Mouse (Mus musculus): Measurements from ENCODE around the gene Scn2a.

Scn2a gene

DNA sequence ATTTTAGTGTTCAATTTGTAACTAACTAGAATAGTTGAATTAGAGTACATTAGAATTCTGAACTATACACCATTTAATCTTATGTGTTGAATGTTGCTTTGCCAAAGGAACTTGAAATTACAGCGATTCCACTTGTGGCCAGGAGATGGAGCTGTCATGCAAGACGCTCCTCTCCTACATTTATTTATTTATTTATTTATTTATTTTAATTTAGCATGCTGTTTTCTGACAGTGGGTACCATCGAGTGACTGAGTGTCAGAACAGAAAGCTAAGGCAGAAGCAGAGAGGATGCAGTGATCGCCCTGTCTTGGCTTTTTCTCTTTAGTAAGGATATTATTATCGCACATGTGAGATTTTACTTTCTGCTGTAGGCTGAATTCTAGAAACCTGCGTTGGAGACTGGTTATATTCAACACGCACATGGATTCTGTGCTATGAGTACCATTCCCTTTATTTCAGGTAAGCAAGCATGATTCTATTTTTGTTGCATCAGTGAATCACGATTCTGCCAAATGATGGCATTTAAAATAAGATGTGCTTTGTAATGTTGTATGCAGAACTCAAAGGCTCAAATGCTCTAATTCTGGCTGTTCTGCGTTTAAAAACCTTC, at the start of gene Scn2a:
TSS of gene Scn2a (plus strand) at position 216 of the 611 bp plus-strand sequence.
- no peak for DNase-seq (ENCODE audit: low spot score in 2 of 2)

GRCm38 (mm10) chr2:65587679-65588078, 32.9 kb upstream of the Scn2a start:
- DNase-seq (ENCODE audit: low spot score in 2 of 2), result no peak

- no peak for DNase-seq (ENCODE audit: low spot score in 2 of 2)
Measured at GRCm38 (mm10) chr2:65607813-65608212, 12.8 kb upstream of the Scn2a start.

GRCm38 (mm10) chr2:65611887-65612286, 8.7 kb upstream of the Scn2a start:
- no peak for DNase-seq (ENCODE audit: low spot score in 2 of 2)

GRCm38 (mm10) chr2:65619781-65620180, 790 bp upstream of the Scn2a start:
- no peak for DNase-seq (ENCODE audit: low spot score in 2 of 2)

GRCm38 (mm10) chr2:65621254-65621653, 683 bp downstream of the Scn2a start:
- DNase-seq (ENCODE audit: low spot score in 2 of 2), result no peak

DNA sequence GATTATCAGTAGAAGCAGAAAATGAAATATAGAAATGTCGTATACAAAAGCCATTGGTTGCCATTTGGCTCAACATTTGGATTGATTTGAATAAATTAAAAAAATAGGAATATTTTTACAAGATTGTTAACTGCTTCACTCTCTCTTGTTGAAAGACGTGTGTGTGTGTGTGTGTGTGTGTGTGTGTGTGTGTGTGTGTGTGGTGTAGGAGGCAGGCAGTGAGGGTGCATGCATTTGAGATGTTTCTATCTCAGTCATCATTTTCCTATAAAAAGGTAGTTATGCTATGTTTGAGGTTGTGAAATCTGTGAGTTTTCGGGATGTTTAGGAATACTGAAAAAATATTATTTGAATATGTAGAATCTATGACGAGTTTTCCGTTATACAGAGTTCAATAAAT, 1.3 kb downstream of the Scn2a start:
- DNase-seq (ENCODE audit: low spot score in 2 of 2), result no peak

- no peak for DNase-seq (ENCODE audit: low spot score in 2 of 2)
Measured at GRCm38 (mm10) chr2:65652636-65653035, 32.1 kb downstream of the Scn2a start.

- DNase-seq (ENCODE audit: low spot score in 2 of 2), result no peak
Measured at GRCm38 (mm10) chr2:65657031-65657430, 36.5 kb downstream of the Scn2a start.

DNA sequence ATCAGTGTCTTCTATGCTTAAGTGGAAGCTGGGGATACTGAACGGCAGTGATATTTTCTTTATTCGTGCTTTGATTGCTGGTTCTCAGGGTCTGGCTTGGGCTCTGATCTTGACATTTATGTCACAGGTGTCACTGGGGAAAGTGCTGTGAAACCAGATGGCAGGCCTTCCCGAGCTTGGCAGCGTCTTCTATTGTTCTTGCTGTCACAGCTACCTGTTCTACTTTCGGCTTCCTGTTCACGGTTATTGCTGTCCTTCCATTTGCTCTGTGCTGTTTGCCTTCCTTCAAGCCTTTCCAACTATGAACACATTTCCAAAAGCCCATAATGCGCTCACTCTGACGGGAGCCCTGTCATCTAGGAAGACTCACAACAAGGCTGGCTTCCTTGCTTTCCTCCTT, 37.9 kb downstream of the Scn2a start:
- DNase-seq (ENCODE audit: low spot score in 2 of 2), result no peak

DNA sequence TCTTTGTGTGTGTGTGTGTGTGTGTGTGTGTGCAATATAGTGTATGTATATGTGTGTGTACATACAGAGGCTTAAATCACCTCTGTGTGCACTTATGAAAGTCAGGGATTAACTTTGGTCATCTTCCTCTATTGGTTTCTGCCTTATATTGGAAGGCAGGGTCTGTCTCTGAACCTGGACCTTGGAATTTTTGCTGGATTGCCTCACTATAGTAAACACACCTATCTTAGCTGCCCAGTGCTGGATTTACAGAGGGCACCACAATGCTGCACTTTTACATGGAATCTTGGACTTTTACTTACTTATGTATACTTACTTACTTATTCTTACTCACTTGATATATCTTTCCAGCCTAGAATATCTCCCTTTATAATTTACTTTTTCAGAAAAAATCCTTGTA, 43.3 kb downstream of the Scn2a start:
- DNase-seq (ENCODE audit: low spot score in 2 of 2), result no peak

DNA sequence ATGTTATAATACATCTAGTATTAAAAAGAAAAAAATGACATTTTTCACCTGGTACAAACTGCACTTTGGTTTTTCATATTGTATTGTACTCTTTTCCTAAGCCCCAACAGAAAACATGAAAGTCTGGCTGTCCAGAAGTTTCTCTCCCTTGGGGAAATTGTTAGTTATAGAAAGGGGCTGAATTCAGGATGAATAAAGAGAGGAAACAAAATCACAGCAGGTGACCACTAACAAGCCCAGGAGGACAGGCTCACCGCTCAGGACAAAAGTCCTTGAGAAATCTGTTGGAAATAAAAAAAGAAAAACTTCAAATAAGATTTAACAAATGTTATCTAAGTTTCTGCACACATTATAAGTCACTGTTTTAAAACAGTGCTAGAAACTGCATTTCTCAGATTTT, 43.9 kb downstream of the Scn2a start:
- no peak for DNase-seq (ENCODE audit: low spot score in 2 of 2)

- DNase-seq (ENCODE audit: low spot score in 2 of 2), result no peak
Measured at GRCm38 (mm10) chr2:65665180-65665579, 44.6 kb downstream of the Scn2a start.

DNA sequence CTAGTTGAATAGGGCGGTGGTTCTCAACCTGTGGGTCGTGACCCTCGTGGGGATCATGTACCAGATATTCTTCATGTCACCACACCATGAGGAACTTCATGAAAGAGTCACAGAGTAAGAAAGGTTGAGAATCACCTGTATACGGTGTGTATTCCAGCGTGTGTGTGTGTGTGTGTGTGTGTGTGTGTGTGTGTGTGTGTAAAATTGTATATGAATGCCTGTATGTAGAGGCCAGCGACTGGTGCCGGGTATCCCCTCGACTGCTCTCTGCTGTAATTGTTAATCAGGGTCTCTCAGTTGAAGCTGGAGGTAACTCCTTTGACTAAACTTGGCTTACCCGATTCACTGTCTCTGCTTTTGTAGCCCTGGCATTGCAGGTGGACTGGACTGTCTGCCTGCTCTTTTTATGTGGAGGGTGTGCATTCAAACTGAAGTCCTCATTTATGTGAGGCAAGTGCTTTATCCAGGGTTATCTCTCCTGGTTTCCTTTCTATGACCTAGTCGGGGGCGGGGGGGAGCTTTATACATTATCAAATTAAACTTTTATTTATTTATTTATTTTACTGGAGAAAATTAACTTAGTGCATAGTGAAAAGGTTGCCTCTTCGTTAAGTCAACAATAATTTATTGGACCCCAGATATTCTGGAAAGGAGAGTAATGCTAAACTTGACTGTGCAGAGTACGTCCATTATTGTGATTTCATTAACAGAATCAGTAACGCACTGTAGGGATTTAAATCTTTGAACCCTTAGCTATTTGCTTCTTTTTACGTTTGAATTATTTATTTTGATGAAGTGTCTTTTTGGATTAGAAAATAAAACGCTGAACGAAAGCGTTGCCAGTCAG, 47.2 kb downstream of the Scn2a start:
- no peak for DNase-seq (ENCODE audit: low spot score in 2 of 2)

GRCm38 (mm10) chr2:65668437-65669135, 48.0 kb downstream of the Scn2a start:
- peak; percentile 17 to 18 for DNase-seq (ENCODE audit: low spot score in 2 of 2)

DNA sequence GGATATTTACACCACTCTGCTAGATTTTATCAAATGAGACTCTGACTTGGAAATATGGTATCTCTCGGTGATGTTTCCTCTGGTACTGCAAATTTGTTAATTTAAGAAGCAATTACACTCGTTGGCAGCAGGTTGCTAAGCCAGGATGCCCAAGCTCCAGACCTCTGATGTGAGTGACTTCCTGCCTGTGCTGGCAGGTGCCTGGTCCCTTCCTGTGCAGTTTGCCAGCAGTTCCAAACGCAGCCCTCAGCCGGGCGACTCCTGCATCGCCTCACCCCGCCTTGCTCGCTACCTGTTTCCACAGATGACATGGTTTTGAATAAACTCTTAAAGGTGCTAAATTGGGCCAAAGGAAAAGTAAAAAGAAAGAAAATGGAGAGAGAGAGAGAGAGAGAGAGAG, 49.0 kb downstream of the Scn2a start:
- no peak for DNase-seq (ENCODE audit: low spot score in 2 of 2)

GRCm38 (mm10) chr2:65670153-65670817, 49.7 kb downstream of the Scn2a start:
- no peak for DNase-seq (ENCODE audit: low spot score in 2 of 2)

GRCm38 (mm10) chr2:65679621-65680020, 59.0 kb downstream of the Scn2a start:
- DNase-seq (ENCODE audit: low spot score in 2 of 2), result no peak

DNA sequence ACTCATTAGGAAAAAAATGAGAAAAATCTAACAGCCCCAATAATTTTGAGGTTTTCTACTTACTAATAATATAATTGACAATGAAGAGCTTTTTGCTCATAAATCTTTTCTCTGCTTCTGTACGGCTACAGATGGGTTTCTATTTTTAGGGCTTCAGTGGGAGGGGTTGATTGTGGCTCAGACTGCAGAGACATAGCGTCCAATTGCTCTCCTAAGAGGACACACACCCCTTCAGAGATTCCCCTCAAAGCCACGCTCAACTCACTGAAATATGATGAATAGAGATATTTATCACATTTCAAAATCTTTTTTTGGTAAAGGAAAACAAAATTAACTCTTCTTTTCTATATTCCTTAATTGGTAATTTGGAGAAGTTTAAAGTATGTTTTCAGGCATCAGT, 64.6 kb downstream of the Scn2a start:
- no peak for DNase-seq (ENCODE audit: low spot score in 2 of 2)

GRCm38 (mm10) chr2:65690456-65691184, 70.0 kb downstream of the Scn2a start:
- no peak for DNase-seq (ENCODE audit: low spot score in 2 of 2)

DNA sequence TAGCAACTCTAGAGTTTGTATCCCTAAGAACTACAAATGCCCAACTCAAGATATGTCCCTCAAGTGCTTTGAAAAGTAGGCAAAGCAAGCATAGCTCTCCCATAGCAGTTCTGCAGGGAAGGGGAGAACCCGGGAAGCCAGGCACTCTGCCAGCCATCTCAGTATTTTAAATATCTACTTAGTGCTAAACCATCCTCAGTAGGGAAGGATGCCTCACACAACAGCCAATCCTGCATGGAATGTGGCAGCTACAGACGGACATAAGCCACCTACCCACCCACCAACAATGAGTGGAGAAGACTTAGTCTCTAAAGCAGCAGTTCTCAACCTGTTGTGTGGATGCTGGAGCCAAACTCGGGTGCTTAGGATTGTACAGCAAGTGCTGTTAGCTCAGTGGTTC, 73.9 kb downstream of the Scn2a start:
- no peak for DNase-seq (ENCODE audit: low spot score in 2 of 2)

GRCm38 (mm10) chr2:65695061-65695460, 74.5 kb downstream of the Scn2a start:
- DNase-seq (ENCODE audit: low spot score in 2 of 2), result no peak
